Mouse (Mus musculus): ENCODE measurements around the gene Irak3.

DNA sequence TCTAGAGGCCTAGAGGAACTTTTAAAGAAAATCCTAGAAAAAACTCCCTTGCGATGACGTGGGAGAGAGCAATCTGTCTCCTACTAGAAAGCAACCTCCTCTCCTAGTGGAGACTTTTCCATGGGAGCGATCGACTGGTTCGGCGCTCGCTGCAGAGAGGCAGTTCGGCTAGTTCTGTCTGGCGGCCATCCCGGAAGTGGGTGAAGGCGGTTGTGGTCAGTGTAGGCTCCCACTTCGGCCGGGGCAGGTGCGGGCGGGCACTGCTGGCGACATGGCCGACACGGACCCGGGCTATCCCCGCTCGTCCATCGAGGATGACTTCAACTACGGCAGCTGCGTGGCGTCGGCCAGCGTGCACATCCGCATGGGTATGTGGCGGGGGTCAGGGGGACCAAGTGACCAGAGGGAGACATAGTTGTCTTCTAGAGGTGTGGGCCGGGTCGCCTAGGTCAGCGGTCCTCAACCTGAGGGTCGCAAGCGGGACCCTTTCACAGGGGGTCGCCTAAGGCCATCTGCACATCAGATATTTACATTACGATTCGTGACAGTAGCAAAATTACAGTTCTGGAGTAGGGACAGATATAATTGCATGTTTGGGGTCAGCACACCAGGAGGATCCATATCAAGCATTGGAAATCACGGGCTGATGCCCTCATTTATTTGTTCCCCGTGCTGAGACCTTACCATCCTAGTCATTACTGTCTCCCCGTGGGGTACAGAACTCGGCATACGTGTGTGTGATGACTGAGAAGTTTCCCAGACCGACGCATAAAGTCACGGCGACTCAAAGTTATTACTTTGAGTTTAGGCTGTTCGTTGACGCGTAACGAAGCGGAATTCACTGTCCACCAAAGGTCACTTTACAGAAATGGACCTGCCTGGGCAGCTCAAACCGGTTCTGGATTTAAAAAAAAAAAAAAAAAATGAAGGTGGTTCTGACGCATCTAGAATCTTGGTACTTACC is 6.9 kb upstream of the Irak3 start:
- TF ChIP-seq CTCF (IDR thresholded peaks at IDR 0.05; ENCODE audit: low read depth) (peak; percentile 27), EP300 (IDR thresholded peaks at IDR 0.05; ENCODE audit: low read depth) (no peak)
